Mouse (Mus musculus): ENCODE results near the gene Lrpap1. TPM values are rescaled to one million over a fixed set of nuclear protein-coding genes. Genes with fewer than 3 reads are reported as not detected.
A peak's percentile ranks its signal among the peaks of the same experiment; 100 is the strongest.

Lrpap1 gene
- polyA plus RNA-seq, 1 experiment from 2014 or later, result 101 TPM

GRCm38 (mm10) chr5:35132278-35132980 is 26.9 kb upstream of the Lrpap1 start:
- H3K36me3 ChIP-seq (ENCODE audit: control insufficient read depth, insufficient read depth, low read length), result no peaks in the 10 kb centered on the region
- no peaks in the 10 kb centered on the region for H3K27me3 ChIP-seq (ENCODE audit: control insufficient read depth, insufficient read depth, low read length)
- H3K4me3 ChIP-seq (ENCODE audit: low read depth, low read length), result no peak overlapping the region
- WGBS, result 91% methylated on average over 9 of the region's 9 CpGs
- H3K9ac ChIP-seq (ENCODE audit: low read length), result no peak overlapping the region
- ATAC-seq (ENCODE audit: insufficient read depth, low FRiP score, low TSS enrichment) (no peak), DNase-seq (ENCODE audit: low spot score) (no peak)
- H3K27ac ChIP-seq (ENCODE audit: low read depth, low read length), result no peak overlapping the region
- H3K4me2 ChIP-seq (ENCODE audit: low read depth), result no peak overlapping the region
- no peaks in the 10 kb centered on the region for H3K4me1 ChIP-seq (ENCODE audit: control insufficient read depth, insufficient read depth, low read length)
- H3K9me3 ChIP-seq (ENCODE audit: control insufficient read depth, low read length), result no peaks in the 10 kb centered on the region

- Histone ChIP-seq H3K9ac (ENCODE audit: low read length) (no peak overlapping the region), H3K27me3 (ENCODE audit: control insufficient read depth, insufficient read depth, low read length) (no peaks in the 10 kb centered on the region), H3K4me1 (ENCODE audit: control insufficient read depth, insufficient read depth, low read length) (no peaks in the 10 kb centered on the region), H3K4me3 (ENCODE audit: low read depth, low read length) (no peak overlapping the region), H3K9me3 (ENCODE audit: control insufficient read depth, low read length) (no peaks in the 10 kb centered on the region), H3K36me3 (ENCODE audit: control insufficient read depth, insufficient read depth, low read length) (no peaks in the 10 kb centered on the region), H3K27ac (ENCODE audit: low read depth, low read length) (no peak overlapping the region), H3K4me2 (ENCODE audit: low read depth) (no peak overlapping the region)
- ATAC-seq (ENCODE audit: insufficient read depth, low FRiP score, low TSS enrichment) (no peak), DNase-seq (ENCODE audit: low spot score) (peak; percentile 85)
- WGBS, result 6% methylated on average over 7 of the region's 7 CpGs
Observed at GRCm38 (mm10) chr5:35131773-35132172, 26.2 kb upstream of the Lrpap1 start.

- Histone ChIP-seq H3K4me1 (ENCODE audit: control insufficient read depth, insufficient read depth, low read length) (no peaks in the 10 kb centered on the region), H3K27me3 (ENCODE audit: control insufficient read depth, insufficient read depth, low read length) (no peaks in the 10 kb centered on the region), H3K27ac (ENCODE audit: low read depth, low read length) (no peak overlapping the region), H3K9ac (ENCODE audit: low read length) (no peak overlapping the region), H3K4me2 (ENCODE audit: low read depth) (no peak overlapping the region), H3K9me3 (ENCODE audit: control insufficient read depth, low read length) (no peaks in the 10 kb centered on the region), H3K4me3 (ENCODE audit: low read depth, low read length) (no peak overlapping the region), H3K36me3 (ENCODE audit: control insufficient read depth, insufficient read depth, low read length) (no peaks in the 10 kb centered on the region)
- no peak for ATAC-seq (ENCODE audit: insufficient read depth, low FRiP score, low TSS enrichment)
- no peak for DNase-seq (ENCODE audit: low spot score)
- 48% methylated on average over 1 of the region's 1 CpGs for WGBS
Observed at GRCm38 (mm10) chr5:35131237-35131636, 25.7 kb upstream of the Lrpap1 start.

GRCm38 (mm10) chr5:35129767-35130191 is 24.2 kb upstream of the Lrpap1 start:
- Histone ChIP-seq H3K27me3 (ENCODE audit: control insufficient read depth, insufficient read depth, low read length) (no peaks in the 10 kb centered on the region), H3K4me1 (ENCODE audit: control insufficient read depth, insufficient read depth, low read length) (no peaks in the 10 kb centered on the region), H3K9ac (ENCODE audit: low read length) (no peak overlapping the region), H3K4me2 (ENCODE audit: low read depth) (no peak overlapping the region), H3K9me3 (ENCODE audit: control insufficient read depth, low read length) (no peaks in the 10 kb centered on the region), H3K4me3 (ENCODE audit: low read depth, low read length) (no peak overlapping the region), H3K36me3 (ENCODE audit: control insufficient read depth, insufficient read depth, low read length) (no peaks in the 10 kb centered on the region), H3K27ac (ENCODE audit: low read depth, low read length) (no peak overlapping the region)
- no peak for DNase-seq (ENCODE audit: low spot score)
- WGBS, result 87% methylated on average over 7 of the region's 7 CpGs
- no peak for ATAC-seq (ENCODE audit: insufficient read depth, low FRiP score, low TSS enrichment)

GRCm38 (mm10) chr5:35129208-35129607 is 23.6 kb upstream of the Lrpap1 start:
- WGBS, result 91% methylated on average over 16 of the region's 16 CpGs
- H3K27ac ChIP-seq (ENCODE audit: low read depth, low read length), result no peak overlapping the region
- H3K27me3 ChIP-seq (ENCODE audit: control insufficient read depth, insufficient read depth, low read length), result no peaks in the 10 kb centered on the region
- no peaks in the 10 kb centered on the region for H3K36me3 ChIP-seq (ENCODE audit: control insufficient read depth, insufficient read depth, low read length)
- no peak overlapping the region for H3K9ac ChIP-seq (ENCODE audit: low read length)
- ATAC-seq (ENCODE audit: insufficient read depth, low FRiP score, low TSS enrichment) (no peak), DNase-seq (ENCODE audit: low spot score) (no peak)
- H3K4me3 ChIP-seq (ENCODE audit: low read depth, low read length), result no peak overlapping the region
- no peaks in the 10 kb centered on the region for H3K4me1 ChIP-seq (ENCODE audit: control insufficient read depth, insufficient read depth, low read length)
- no peaks in the 10 kb centered on the region for H3K9me3 ChIP-seq (ENCODE audit: control insufficient read depth, low read length)
- no peak overlapping the region for H3K4me2 ChIP-seq (ENCODE audit: low read depth)

GRCm38 (mm10) chr5:35120024-35120423 is 14.5 kb upstream of the Lrpap1 start:
- Histone ChIP-seq H3K4me3 (ENCODE audit: low read depth, low read length) (no peak overlapping the region), H3K27ac (ENCODE audit: low read depth, low read length) (no peak overlapping the region), H3K36me3 (ENCODE audit: control insufficient read depth, insufficient read depth, low read length) (no peaks in the 10 kb centered on the region), H3K9ac (ENCODE audit: low read length) (no peak overlapping the region), H3K4me1 (ENCODE audit: control insufficient read depth, insufficient read depth, low read length) (no peaks in the 10 kb centered on the region), H3K4me2 (ENCODE audit: low read depth) (no peak overlapping the region), H3K9me3 (ENCODE audit: control insufficient read depth, low read length) (no peaks in the 10 kb centered on the region), H3K27me3 (ENCODE audit: control insufficient read depth, insufficient read depth, low read length) (no peaks in the 10 kb centered on the region)
- ATAC-seq (ENCODE audit: insufficient read depth, low FRiP score, low TSS enrichment) (no peak), DNase-seq (ENCODE audit: low spot score) (no peak)
- WGBS, result 60% methylated on average over 8 of the region's 8 CpGs

- Histone ChIP-seq H3K9ac (ENCODE audit: low read length) (no peak overlapping the region), H3K9me3 (ENCODE audit: control insufficient read depth, low read length) (no peaks in the 10 kb centered on the region), H3K27ac (ENCODE audit: low read depth, low read length) (no peak overlapping the region), H3K36me3 (ENCODE audit: control insufficient read depth, insufficient read depth, low read length) (no peaks in the 10 kb centered on the region), H3K4me2 (ENCODE audit: low read depth) (no peak overlapping the region), H3K4me1 (ENCODE audit: control insufficient read depth, insufficient read depth, low read length) (no peaks in the 10 kb centered on the region), H3K27me3 (ENCODE audit: control insufficient read depth, insufficient read depth, low read length) (no peaks in the 10 kb centered on the region), H3K4me3 (ENCODE audit: low read depth, low read length) (no peak overlapping the region)
- 96% methylated on average over 2 of the region's 2 CpGs for WGBS
- no peak for ATAC-seq (ENCODE audit: insufficient read depth, low FRiP score, low TSS enrichment)
- no peak for DNase-seq (ENCODE audit: low spot score)
Observed at GRCm38 (mm10) chr5:35118418-35118817, 12.9 kb upstream of the Lrpap1 start.

GRCm38 (mm10) chr5:35117633-35118032 is 12.1 kb upstream of the Lrpap1 start:
- Histone ChIP-seq H3K36me3 (ENCODE audit: control insufficient read depth, insufficient read depth, low read length) (no peaks in the 10 kb centered on the region), H3K9me3 (ENCODE audit: control insufficient read depth, low read length) (no peaks in the 10 kb centered on the region), H3K4me2 (ENCODE audit: low read depth) (no peak overlapping the region), H3K9ac (ENCODE audit: low read length) (no peak overlapping the region), H3K4me1 (ENCODE audit: control insufficient read depth, insufficient read depth, low read length) (no peaks in the 10 kb centered on the region), H3K27me3 (ENCODE audit: control insufficient read depth, insufficient read depth, low read length) (no peaks in the 10 kb centered on the region), H3K27ac (ENCODE audit: low read depth, low read length) (no peak overlapping the region), H3K4me3 (ENCODE audit: low read depth, low read length) (no peak overlapping the region)
- ATAC-seq (ENCODE audit: insufficient read depth, low FRiP score, low TSS enrichment) (no peak), DNase-seq (ENCODE audit: low spot score) (no peak)
- WGBS, result 79% methylated on average over 3 of the region's 3 CpGs

GRCm38 (mm10) chr5:35116002-35116401 is 10.4 kb upstream of the Lrpap1 start:
- Histone ChIP-seq H3K4me3 (ENCODE audit: low read depth, low read length) (no peak overlapping the region), H3K9me3 (ENCODE audit: control insufficient read depth, low read length) (no peaks in the 10 kb centered on the region), H3K4me1 (ENCODE audit: control insufficient read depth, insufficient read depth, low read length) (no peaks in the 10 kb centered on the region), H3K36me3 (ENCODE audit: control insufficient read depth, insufficient read depth, low read length) (no peaks in the 10 kb centered on the region), H3K9ac (ENCODE audit: low read length) (no peak overlapping the region), H3K4me2 (ENCODE audit: low read depth) (no peak overlapping the region), H3K27me3 (ENCODE audit: control insufficient read depth, insufficient read depth, low read length) (no peaks in the 10 kb centered on the region), H3K27ac (ENCODE audit: low read depth, low read length) (no peak overlapping the region)
- DNase-seq (ENCODE audit: low spot score) (no peak), ATAC-seq (ENCODE audit: insufficient read depth, low FRiP score, low TSS enrichment) (no peak)
- WGBS, result 83% methylated on average over 3 of the region's 3 CpGs
